Mouse (Mus musculus) heart, adult 8-10 months (tissue): ENCODE results near the gene Efna5. TPM values are rescaled to one million over a fixed set of nuclear protein-coding genes. Genes with fewer than 3 reads are reported as not detected.

Experiments
- DNase-seq: peaks from one replicate; pipeline ENCODE4 v3.0.0; 2022; ENCODE audit warnings: low spot score
- total RNA-seq, 4 experiments: library from RNA; stranded (reverse); gene quantifications; 2 replicates each; pipeline ENCODE4 v1.2.4; 2022

Efna5 gene
- total RNA-seq, 4 experiments from 2014 or later = 17.4 to 20.1 (median 19.1) TPM

GRCm38 (mm10) chr17:62613232-62613631, 267.9 kb downstream of the Efna5 start:
- no peak for DNase-seq

- DNase-seq = no peak
Observed at GRCm38 (mm10) chr17:62608145-62608544, 273.0 kb downstream of the Efna5 start.

DNA sequence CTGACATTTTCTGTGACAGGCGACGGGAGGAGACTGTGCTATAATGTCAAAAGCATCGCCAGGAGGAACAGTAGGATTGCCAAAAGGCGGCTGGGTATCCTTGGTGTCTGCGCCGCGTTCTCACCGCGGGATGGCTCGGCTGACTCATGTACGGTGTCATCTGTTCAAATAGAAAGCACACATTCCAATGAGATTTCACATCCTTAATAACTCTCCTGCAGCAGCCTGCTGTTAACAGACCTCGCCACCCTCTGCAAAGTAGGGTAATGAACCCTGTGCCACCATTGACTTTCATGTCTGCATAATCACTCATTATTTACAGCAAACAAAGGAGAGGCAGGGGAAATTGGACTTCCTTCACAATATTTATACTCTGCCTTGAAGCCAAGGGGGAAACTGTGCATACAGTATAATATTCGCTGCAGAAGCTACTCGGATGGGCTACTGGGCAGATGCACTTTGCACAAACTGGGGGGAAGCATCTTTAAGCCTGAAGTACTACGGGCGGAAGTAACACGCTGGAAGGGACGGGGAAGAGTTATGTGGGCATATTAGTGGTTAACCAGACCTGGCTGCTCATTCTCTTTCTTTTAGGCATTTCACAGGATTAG, 273.7 kb downstream of the Efna5 start:
- DNase-seq = no peak

- no peak for DNase-seq
Observed at GRCm38 (mm10) chr17:62606681-62607080, 274.4 kb downstream of the Efna5 start.

DNA sequence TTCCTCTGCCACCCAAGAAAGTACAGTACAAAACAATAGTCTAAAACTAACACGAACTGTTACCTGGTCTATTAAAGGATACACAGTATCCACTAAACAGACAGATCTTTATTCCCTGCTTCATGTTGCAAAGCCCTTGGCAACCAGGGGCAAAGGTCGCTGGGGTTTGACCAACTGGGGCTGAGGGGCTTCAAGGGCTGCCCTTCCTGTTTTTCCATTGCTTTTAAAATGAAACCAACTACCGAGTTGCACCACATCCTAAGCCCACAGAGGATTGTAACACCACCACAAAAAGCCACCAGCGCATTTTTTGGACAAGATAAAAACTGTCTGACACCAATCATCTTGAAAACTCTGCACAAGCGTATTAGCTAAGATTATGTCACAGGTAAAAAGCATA, 276.8 kb downstream of the Efna5 start:
- no peak for DNase-seq

- no peak for DNase-seq
Observed at GRCm38 (mm10) chr17:62603604-62604003, 277.5 kb downstream of the Efna5 start.

DNA sequence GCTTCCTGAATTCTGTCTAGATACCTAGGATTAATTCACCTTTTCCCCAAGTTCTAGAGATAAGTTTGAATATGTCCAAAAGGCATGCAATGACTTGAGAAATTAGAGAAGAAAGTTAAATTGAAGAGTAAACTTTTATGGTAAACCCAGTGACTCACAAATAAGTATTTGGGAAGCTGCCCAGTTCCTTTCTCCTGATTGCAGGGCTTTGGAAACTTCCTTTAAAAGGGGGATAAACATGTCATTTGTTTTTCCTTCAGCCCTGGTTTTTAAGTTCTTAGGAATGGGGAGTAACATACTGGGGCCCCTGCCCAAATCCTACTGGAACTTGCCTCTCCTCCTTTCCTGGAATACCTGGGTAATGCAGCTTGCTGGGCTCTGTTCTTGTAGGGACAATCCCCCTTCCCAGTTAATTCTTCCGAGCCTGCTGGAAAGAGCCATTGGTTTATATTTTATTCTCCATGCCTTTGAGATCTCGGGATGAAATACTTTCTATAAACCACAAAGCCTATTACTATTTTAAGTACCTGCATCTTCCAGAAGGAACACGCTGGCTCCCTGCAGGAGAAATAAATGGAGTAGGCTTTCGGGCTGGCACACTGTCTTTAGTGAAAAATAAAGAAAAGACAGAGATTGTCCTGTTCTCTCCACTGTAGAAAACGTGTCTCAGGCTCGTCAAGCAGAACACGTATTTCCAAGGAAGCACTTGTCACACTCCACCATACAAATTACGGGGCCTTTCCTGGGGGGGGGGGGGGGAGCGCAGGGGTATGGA, 282.2 kb downstream of the Efna5 start:
- DNase-seq = no peak

- no peak for DNase-seq
Observed at GRCm38 (mm10) chr17:62592436-62593074, 288.6 kb downstream of the Efna5 start.

GRCm38 (mm10) chr17:62591581-62592435, 289.3 kb downstream of the Efna5 start:
- no peak for DNase-seq

GRCm38 (mm10) chr17:62590685-62591460, 290.2 kb downstream of the Efna5 start:
- no peak for DNase-seq

DNA sequence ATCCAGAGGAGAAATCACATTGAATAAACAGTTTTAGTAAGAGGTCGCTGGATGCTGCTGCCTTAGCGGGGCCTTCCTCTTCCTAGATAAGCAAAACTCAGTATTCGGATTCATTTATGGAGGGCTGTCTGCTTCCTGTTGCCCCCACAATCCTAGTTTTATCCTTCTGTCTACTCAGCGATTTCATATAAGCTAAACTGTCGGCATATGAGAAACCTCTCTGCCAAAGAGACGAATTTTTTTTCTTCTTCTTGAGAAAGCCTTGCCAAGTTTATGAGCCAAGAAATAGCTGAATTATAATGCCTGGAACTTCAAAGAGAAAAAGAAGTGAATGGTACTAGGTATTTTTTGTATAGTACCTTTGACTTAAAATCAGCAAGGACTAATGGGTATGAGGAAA, 301.0 kb downstream of the Efna5 start:
- DNase-seq = no peak

DNA sequence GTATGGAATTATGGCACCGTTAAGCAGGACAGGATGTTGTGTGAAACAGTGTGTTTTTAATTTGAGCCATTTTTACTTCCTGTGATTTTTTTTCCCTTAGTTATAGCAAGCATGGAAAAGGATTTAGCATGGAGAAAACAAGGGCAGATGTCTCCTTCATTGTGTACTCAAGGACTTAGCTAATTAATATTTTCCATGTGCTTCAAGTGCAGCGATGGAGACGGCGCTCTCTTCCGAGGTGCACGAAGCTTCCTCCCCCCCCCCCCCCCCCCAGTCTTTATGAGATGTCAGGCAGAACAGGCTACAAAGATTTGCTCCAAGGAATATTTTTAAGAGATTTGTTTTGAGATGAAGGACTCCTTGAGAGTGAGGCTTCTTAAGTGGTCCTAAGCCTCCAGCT, 301.5 kb downstream of the Efna5 start:
- no peak for DNase-seq

- DNase-seq = no peak
Observed at GRCm38 (mm10) chr17:62574499-62575265, 306.4 kb downstream of the Efna5 start.

GRCm38 (mm10) chr17:62570101-62570500, 311.0 kb downstream of the Efna5 start:
- DNase-seq = no peak

GRCm38 (mm10) chr17:62568019-62568418, 313.1 kb downstream of the Efna5 start:
- no peak for DNase-seq

DNA sequence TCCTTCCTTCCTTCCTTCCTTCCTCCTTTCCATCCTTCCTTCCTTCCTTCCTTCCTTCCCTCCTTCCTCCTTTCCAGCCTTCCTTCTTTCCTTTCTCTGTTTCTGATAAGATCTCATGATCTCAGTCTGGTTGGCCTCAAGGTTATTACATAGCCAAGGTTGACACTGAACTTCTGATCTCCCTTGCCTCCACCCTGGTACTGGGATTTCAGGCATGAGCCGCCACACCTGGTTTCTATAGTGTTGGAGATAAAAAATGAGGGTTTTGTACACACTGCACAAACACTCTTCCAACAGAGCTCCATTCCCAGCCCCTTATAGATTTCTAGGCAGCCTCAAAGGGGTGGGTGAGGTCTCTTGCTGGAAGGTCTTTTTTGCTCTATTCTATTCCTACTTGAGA, 315.5 kb downstream of the Efna5 start:
- DNase-seq = no peak

DNA sequence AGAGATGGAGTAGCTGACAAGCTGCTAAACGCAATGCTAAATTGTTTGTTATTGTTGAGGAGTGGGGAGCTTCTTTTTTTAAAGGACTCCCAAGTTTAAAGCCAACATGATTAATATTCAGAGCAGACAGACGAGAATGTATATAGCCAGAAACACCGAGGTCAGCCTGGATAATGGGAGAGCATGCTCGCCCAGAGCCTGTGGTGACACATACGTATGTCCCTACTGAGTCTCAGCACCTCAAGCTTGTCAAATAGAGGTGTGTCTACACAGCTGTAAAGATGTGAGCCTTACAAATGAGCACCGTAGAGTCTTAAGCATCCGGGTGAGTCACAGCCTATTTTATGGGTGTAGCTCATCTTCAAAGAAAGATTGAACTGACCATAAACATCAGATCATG, 318.7 kb downstream of the Efna5 start:
- no peak for DNase-seq

DNA sequence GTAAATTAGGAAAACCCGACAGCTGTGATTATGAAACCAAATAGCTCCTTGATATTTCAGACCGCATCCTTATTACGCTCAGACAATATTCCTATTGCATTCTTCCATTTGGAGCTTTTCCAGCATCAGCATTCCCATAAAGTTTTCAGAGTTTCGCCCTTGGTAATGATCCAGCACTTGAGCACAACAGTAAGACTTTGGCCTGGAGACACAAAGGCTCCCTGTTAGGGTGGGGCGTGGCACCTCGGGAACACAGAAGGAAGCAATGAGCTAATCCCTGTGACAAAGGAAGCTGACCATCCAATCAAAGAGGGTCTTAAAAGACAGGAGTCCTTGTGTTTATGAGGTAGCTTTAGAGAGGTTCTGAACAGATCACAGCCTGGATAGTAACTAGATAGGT, 323.9 kb downstream of the Efna5 start:
- DNase-seq = no peak
